Mouse (Mus musculus) forebrain, postnatal 0 days (tissue): ENCODE data around the gene Cxcl13. TPM values are rescaled to one million over a fixed set of nuclear protein-coding genes. Genes with fewer than 3 reads are reported as not detected.

Source experiments
- ATAC-seq: fragments of 200-750 bp; cut with Nextera tagmentation; 2 replicates; pipeline ENCODE4 v1.8.0; 2017; ENCODE audit warnings: mild to moderate bottlenecking, moderate library complexity
- DNase-seq: peaks from one replicate; pipeline ENCODE4 v3.0.0-alpha.2; 2015
- H3K27ac ChIP-seq: fragments of 300-500 bp; sonication (generic); 2 replicates; pipeline ENCODE4 v1.5.1; 2014; ENCODE audit warnings: low read depth, mild to moderate bottlenecking, antibody characterized with exemption, low read length, moderate library complexity, mixed read lengths
- H3K27me3 ChIP-seq: fragments of 300-500 bp; sonication (generic); 2 replicates; pipeline ENCODE4 v1.6.1; 2014; ENCODE audit warnings: mild to moderate bottlenecking, low read length, mixed read lengths; ENCODE audit not compliant: insufficient read depth
- H3K36me3 ChIP-seq: fragments of 300-500 bp; sonication (generic); 2 replicates; pipeline ENCODE4 v1.6.1; 2014; ENCODE audit warnings: mild to moderate bottlenecking, moderate library complexity; ENCODE audit not compliant: insufficient read depth
- H3K4me1 ChIP-seq: fragments of 300-500 bp; sonication (generic); 2 replicates; pipeline ENCODE4 v1.6.1; 2014; ENCODE audit warnings: antibody characterized with exemption; ENCODE audit not compliant: insufficient read depth
- H3K4me2 ChIP-seq: fragments of 300-500 bp; sonication (generic); 2 replicates; pipeline ENCODE4 v1.6.1; 2014; ENCODE audit warnings: low read depth, mild to moderate bottlenecking, moderate library complexity
- H3K4me3 ChIP-seq: fragments of 300-500 bp; sonication (generic); 2 replicates; pipeline ENCODE4 v1.5.1; 2014; ENCODE audit warnings: low read depth, low read length, mixed read lengths
- H3K9ac ChIP-seq: fragments of 300-500 bp; sonication (generic); 2 replicates; pipeline ENCODE4 v1.6.1; 2014; ENCODE audit warnings: mild to moderate bottlenecking
- H3K9me3 ChIP-seq: fragments of 300-500 bp; sonication (generic); 2 replicates; pipeline ENCODE4 v1.6.1; 2016; ENCODE audit warnings: low read length
- CTCF ChIP-seq: sonication (generic); IDR thresholded peaks from 2 replicates; pipeline ENCODE4 v1.5.1; 2016; ENCODE audit warnings: antibody characterized with exemption, control low read depth, low read depth
- WGBS: fragments of 180-500 bp; shearing (Covaris S2); extraction: QIAGEN DNeasy Blood & Tissue Kit; methylation state at CpG from one replicate; pipeline ENCODE4 v1.1.7; 2014; 5-methylcytosine and 5-hydroxymethylcytosine counted together
- polyA plus RNA-seq: library from polyadenylated mRNA; unstranded; fragments of >200 nt; fragmentation: Nextera tagmentation; extraction: Ambion mirVana; gene quantifications from 2 replicates; pipeline ENCODE4 v1.2.1, GENCODE M21; 2015
- total RNA-seq: library from RNA; depleted of rRNA; stranded (reverse); fragments of >200 nt; gene quantifications from 2 replicates; pipeline ENCODE4 v1.2.3, GENCODE M21; 2014

Cxcl13 gene
- total and polyA plus RNA-seq, 2 experiments from 2014 or later: 0.22 TPM; not detected in 1

GRCm38 (mm10) chr5:95976299-95976698 is 19.5 kb downstream of the Cxcl13 start:
- Histone ChIP-seq H3K9ac (no peak overlapping the region), H3K4me1 (no peaks in the 10 kb centered on the region), H3K4me3 (no peak overlapping the region), H3K27ac (no peak overlapping the region), H3K9me3 (no peaks in the 10 kb centered on the region), H3K27me3 (no peaks in the 10 kb centered on the region), H3K4me2 (no peak overlapping the region), H3K36me3 (no peaks in the 10 kb centered on the region)
- no peak for TF ChIP-seq CTCF
- DNase-seq: no peak
- 77% methylated on average over 1 of the region's 1 CpGs for WGBS
- no peak for ATAC-seq

- Histone ChIP-seq H3K4me3 (no peak overlapping the region), H3K9me3 (no peaks in the 10 kb centered on the region), H3K4me2 (no peak overlapping the region), H3K4me1 (no peaks in the 10 kb centered on the region), H3K9ac (no peak overlapping the region), H3K36me3 (no peaks in the 10 kb centered on the region), H3K27ac (no peak overlapping the region), H3K27me3 (no peaks in the 10 kb centered on the region)
- no peak for DNase-seq
- WGBS: 75% methylated on average over 5 of the region's 5 CpGs
- TF ChIP-seq CTCF: no peak
- ATAC-seq: no peak
Measured at GRCm38 (mm10) chr5:95983797-95984486, 27.2 kb downstream of the Cxcl13 start.

DNA sequence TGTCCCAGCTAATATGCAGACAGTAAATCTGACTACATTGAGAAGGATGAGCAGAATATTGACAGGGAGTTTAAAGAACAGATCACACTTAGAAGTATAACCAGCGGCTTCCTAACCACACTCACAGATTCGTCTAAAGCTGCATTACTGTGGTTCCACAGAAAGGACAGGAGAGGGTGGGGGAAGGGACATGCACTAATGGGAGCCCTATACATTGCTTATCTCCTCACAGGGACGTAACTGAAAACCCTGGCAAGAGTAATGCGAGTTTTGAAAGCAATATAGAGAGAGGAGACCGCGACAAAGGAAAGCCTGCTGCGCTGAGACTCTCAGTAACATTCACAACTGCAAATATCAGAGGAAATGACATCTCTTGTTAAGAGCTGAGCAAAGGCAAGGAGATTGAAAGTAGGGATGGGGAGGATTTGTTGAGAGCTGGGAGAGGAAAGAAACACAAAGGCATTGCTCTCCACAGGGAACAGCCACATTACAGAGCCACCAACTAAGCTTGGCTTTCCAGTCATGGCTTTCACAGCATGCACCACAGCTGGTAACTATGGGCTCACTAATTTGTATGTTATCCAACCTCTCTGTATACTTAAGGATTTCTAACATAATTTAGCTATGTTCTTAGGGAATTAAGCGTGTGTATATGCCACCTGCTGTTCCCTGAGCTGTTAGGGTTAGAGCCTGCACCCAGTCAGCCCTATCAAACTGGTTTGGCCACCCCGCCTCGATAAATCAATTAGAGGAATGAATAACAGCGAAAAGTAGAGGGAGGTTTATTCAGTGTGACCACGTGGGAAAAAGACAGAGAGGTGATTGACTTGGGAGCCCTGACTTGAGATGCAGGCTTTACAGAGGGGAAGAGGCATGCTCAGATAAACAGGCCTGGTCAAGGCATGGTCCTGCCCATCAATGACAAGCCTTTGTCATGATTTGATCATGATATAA is 34.9 kb downstream of the Cxcl13 start:
- no peak for TF ChIP-seq CTCF
- 5% methylated on average over 12 of the region's 12 CpGs for WGBS
- ATAC-seq (peak; percentile 87), DNase-seq (no peak)
- Histone ChIP-seq H3K9ac (0 out of 2 replicates have a peak overlapping the region, but pooled peaks have one; percentile 10), H3K36me3 (no peaks in the 10 kb centered on the region), H3K4me1 (no peaks in the 10 kb centered on the region), H3K27ac (peak overlapping the region; percentile 36; the same call in 1 of the 2 replicates), H3K9me3 (no peaks in the 10 kb centered on the region), H3K4me2 (no peak overlapping the region), H3K4me3 (no peak overlapping the region), H3K27me3 (no peaks in the 10 kb centered on the region)

DNA sequence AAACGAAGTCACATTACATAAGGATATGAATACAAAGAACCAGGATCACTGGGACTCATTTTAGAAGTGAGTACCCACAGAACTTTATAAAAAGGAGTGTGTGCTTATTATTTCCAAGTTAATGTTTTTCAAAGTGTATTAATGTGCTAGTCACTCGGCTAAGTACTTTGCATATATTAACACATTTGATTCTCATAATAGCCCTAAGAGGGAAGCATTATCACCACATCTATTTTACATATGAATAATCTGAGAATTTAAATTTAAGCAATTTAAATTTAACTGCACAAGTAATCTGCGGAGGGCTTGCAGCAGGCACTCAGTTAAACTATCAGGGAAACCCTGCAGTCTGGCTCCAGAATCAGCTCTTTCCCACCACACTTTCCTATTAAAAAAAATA is 40.5 kb downstream of the Cxcl13 start:
- no peaks in the 10 kb centered on the region for H3K4me1 ChIP-seq
- 18% methylated on average over 3 of the region's 3 CpGs for whole genome bisulfite sequencing
- TF ChIP-seq CTCF: no peak

GRCm38 (mm10) chr5:96003348-96003747 is 46.6 kb downstream of the Cxcl13 start:
- Histone ChIP-seq H3K27me3 (no peaks in the 10 kb centered on the region), H3K27ac (no peak overlapping the region), H3K4me1 (no peaks in the 10 kb centered on the region), H3K9ac (no peak overlapping the region), H3K4me3 (no peak overlapping the region), H3K36me3 (no peaks in the 10 kb centered on the region), H3K4me2 (no peak overlapping the region), H3K9me3 (no peaks in the 10 kb centered on the region)
- ATAC-seq (no peak), DNase-seq (no peak)
- no peak for TF ChIP-seq CTCF

More for the DNA sequence above, 40.5 kb downstream of the Cxcl13 start:
- ATAC-seq: peak; percentile 79; the same call in 1 of the 2 replicates
- no peaks in the 10 kb centered on the region for H3K9me3 ChIP-seq
- H3K9ac ChIP-seq: no peak overlapping the region
- H3K4me2 ChIP-seq: no peak overlapping the region
- H3K36me3 ChIP-seq: no peaks in the 10 kb centered on the region
- H3K27me3 ChIP-seq: no peaks in the 10 kb centered on the region
- no peak overlapping the region for H3K4me3 ChIP-seq
- no peak for DNase-seq
- H3K27ac ChIP-seq: no peak overlapping the region

DNA sequence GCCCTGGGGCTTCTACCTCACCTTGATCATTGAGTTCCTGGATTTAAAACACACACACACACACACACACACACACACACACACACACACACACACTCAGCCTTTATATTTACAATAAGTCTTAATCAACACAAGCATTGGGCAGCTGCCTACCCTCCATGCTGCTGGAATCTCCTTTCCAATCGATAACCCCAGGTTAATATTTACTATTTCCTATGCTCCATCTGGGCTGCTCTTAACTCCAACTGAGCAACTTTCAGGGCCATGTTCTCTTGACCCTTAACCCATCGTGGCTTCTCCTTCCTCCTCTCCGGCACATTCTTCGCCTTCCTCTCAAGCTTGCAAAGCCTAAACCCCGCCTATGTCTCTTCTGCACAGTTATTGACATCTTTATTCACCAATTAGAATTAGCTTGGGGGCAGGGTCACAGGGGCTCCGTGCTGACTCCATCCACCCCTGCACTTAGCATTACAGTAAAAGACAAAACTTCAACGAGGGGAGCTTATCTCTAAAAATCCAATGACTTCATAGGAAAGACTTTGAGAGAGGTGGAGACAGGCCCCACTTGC is 51.6 kb downstream of the Cxcl13 start:
- TF ChIP-seq CTCF: no peak
- Histone ChIP-seq H3K4me3 (no peak overlapping the region), H3K4me1 (no peaks in the 10 kb centered on the region), H3K9me3 (no peaks in the 10 kb centered on the region), H3K27ac (no peak overlapping the region), H3K9ac (no peak overlapping the region), H3K27me3 (no peaks in the 10 kb centered on the region), H3K36me3 (no peaks in the 10 kb centered on the region), H3K4me2 (no peak overlapping the region)
- ATAC-seq: no peak
- WGBS: 82% methylated on average over 7 of the region's 7 CpGs
- DNase-seq: no peak
